Mouse (Mus musculus): ENCODE results near the gene Rtkn.

DNA sequence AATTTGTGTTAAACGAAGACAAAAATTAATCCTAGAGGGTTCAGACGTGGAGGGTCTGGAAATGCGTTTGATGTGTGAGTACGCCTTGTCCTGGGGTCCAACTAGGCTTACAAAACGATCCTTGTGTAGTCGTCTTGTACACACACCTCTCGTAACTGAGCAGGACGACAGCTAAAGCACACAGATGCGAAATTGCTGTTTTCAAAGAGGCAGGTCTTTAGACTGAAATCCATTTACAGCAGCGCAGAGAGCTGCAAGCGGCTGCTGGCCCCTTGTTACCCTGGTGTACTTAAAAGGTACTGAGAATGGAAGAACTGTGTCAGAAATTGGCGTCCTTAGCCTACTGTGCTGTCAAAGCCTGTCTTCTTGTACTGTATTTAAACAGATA, 31.0 kb downstream of the Rtkn start:
- no peak for TF ChIP-seq POLR2A (IDR thresholded peaks at IDR 0.05; ENCODE audit: low read depth, low read length)
- no peak for TF ChIP-seq ETS1 (conservative IDR thresholded peaks at IDR 0.05; ENCODE audit: low read depth, low read length)
- no peak for TF ChIP-seq E2F4 (IDR thresholded peaks at IDR 0.05; ENCODE audit: insufficient replicate concordance, low read depth, low read length)
- no peak for TF ChIP-seq RCOR1 (conservative IDR thresholded peaks at IDR 0.05; ENCODE audit: low read depth, low read length)
- no peak for TF ChIP-seq CTCF (conservative IDR thresholded peaks at IDR 0.05 in 1 of 2, IDR thresholded peaks at IDR 0.05 in 1 of 2; ENCODE audit: low read depth in 2 of 2, low read length in 2 of 2)
- TF ChIP-seq UBTF (IDR thresholded peaks at IDR 0.05; ENCODE audit: low read depth, low read length), result no peak
- TF ChIP-seq USF2 (conservative IDR thresholded peaks at IDR 0.05; ENCODE audit: low read depth, low read length), result no peak
- TF ChIP-seq MAFK (IDR thresholded peaks at IDR 0.05; ENCODE audit: insufficient replicate concordance, low read length), result no peak

Data from CH12.LX (cell line).